Mouse (Mus musculus): ENCODE data around the gene Togaram1. TPM values are rescaled to one million over a fixed set of nuclear protein-coding genes. Genes with fewer than 3 reads are reported as not detected.

Togaram1 gene
- polyA plus RNA-seq, 1 experiment from 2014 or later, result 20.3 TPM

DNA sequence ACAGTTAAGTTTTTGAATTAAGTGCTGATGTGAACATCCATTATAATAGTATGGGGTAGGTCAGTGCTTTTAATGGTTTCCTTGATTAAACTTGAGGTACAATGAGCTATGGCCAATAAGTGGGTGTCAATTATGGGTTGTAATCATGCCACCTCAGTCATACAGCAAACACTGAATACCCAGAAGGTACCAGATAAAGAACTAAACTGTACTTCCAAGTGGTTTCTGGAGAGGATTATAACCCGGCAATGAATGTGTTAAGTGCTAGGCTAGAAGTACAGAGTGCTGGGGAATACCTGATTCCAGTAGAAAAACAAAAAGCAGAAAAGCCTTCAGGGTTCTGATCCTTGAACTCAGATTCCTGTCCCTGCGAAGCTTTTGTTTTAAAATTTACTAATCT, 2.5 kb downstream of the Togaram1 start:
- Histone ChIP-seq H3K4me1 (ENCODE audit: control insufficient read depth, insufficient read depth, low read length) (peaks cover 33% of the 10 kb centered on the region), H3K4me2 (ENCODE audit: low read length) (peak overlapping the region; percentile 96), H3K36me3 (ENCODE audit: control insufficient read depth, insufficient read depth, low read length) (no peaks in the 10 kb centered on the region), H3K9me3 (replicated peaks; ENCODE audit: control insufficient read depth, low read length) (no peaks in the 10 kb centered on the region), H3K9ac (ENCODE audit: low read length) (peak overlapping the region; percentile 85), H3K4me3 (ENCODE audit: low read depth, low read length) (peak overlapping the region; percentile 87), H3K27me3 (replicated peaks; ENCODE audit: control insufficient read depth, insufficient read depth, low read length) (no peaks in the 10 kb centered on the region), H3K27ac (ENCODE audit: low read depth, low read length) (no peak overlapping the region)
- 3% methylated on average over 2 of the region's 2 CpGs for WGBS
- ATAC-seq (no peak), DNase-seq (ENCODE audit: low spot score) (peak; percentile 7)

DNA sequence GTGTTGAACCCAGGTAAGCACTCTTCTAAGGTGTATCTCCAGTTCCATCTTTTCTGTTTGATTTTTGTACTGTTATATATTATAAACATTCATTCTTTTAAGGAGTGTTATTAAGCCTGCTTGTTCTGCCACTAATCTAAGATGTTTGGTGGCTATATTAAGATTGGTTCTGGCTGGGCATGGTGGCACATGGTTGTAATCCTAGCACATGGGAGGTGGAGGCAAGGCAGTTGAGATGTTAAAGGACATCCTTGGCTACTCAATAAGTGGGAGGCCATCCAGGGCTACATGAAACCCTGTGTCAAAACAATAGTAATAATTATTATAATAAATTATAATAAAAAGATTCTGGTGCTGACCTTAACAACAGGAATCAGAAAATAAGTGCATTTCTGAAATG, 5.8 kb downstream of the Togaram1 start:
- Histone ChIP-seq H3K9me3 (replicated peaks; ENCODE audit: control insufficient read depth, low read length) (no peaks in the 10 kb centered on the region), H3K36me3 (ENCODE audit: control insufficient read depth, insufficient read depth, low read length) (no peaks in the 10 kb centered on the region), H3K27ac (ENCODE audit: low read depth, low read length) (no peak overlapping the region), H3K27me3 (replicated peaks; ENCODE audit: control insufficient read depth, insufficient read depth, low read length) (no peaks in the 10 kb centered on the region), H3K4me2 (ENCODE audit: low read length) (peak overlapping the region; percentile 6; the same call in 1 of the 2 replicates), H3K9ac (ENCODE audit: low read length) (no peak overlapping the region), H3K4me1 (ENCODE audit: control insufficient read depth, insufficient read depth, low read length) (peaks cover 27% of the 10 kb centered on the region), H3K4me3 (ENCODE audit: low read depth, low read length) (no peak overlapping the region)
- DNase-seq (ENCODE audit: low spot score) (no peak), ATAC-seq (no peak)

DNA sequence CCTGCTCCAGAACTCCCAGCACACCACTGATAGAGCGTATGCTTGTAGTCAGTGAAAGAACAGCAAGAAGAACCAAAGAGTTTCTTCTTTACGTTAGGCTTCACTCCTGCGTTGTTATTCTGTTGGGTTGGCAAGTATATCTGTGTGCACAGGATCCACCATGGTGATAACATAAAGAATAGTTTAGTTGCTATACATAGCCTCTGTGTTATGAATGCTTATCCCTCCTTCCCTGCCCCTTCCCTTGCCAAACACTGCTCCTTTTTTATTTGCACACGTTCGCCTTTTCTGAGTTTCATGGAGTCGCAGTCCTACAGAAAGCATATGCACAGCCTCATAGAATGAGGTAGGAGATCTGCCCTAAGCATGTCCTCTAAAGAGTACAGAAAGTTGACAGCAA, 6.5 kb downstream of the Togaram1 start:
- Histone ChIP-seq H3K4me1 (ENCODE audit: control insufficient read depth, insufficient read depth, low read length) (peaks cover 24% of the 10 kb centered on the region), H3K27me3 (replicated peaks; ENCODE audit: control insufficient read depth, insufficient read depth, low read length) (no peaks in the 10 kb centered on the region), H3K9ac (ENCODE audit: low read length) (no peak overlapping the region), H3K4me2 (ENCODE audit: low read length) (no peak overlapping the region), H3K4me3 (ENCODE audit: low read depth, low read length) (no peak overlapping the region), H3K9me3 (replicated peaks; ENCODE audit: control insufficient read depth, low read length) (no peaks in the 10 kb centered on the region), H3K27ac (ENCODE audit: low read depth, low read length) (no peak overlapping the region), H3K36me3 (ENCODE audit: control insufficient read depth, insufficient read depth, low read length) (peaks cover 2% of the 10 kb centered on the region; the same call in 1 of the 2 replicates)
- DNase-seq (ENCODE audit: low spot score) (no peak), ATAC-seq (no peak)
- WGBS, result 78% methylated on average over 6 of the region's 6 CpGs

DNA sequence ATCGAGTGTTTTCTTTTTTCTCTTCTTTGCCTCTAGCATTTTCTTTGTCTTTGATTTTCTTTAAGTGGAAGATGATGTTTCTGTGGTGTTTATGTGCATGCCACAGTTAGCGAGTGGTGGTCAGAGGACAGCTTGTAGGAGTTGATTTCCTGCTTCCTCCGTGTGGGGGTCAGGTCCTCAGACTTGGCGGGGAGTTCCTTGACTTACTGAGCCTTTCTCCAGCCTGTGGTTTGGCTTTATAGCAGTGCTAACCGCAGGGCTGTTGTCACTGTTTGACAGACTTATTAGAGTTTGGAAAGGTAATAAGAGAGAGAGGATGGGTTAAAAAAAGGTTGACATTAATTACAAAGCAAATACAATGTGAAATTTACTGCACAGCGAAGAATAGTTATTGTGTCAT, 10.0 kb downstream of the Togaram1 start:
- Histone ChIP-seq H3K4me3 (ENCODE audit: low read depth, low read length) (no peak overlapping the region), H3K27ac (ENCODE audit: low read depth, low read length) (no peak overlapping the region), H3K27me3 (replicated peaks; ENCODE audit: control insufficient read depth, insufficient read depth, low read length) (no peaks in the 10 kb centered on the region), H3K9me3 (replicated peaks; ENCODE audit: control insufficient read depth, low read length) (no peaks in the 10 kb centered on the region), H3K36me3 (ENCODE audit: control insufficient read depth, insufficient read depth, low read length) (peaks cover 31% of the 10 kb centered on the region), H3K4me2 (ENCODE audit: low read length) (no peak overlapping the region), H3K9ac (ENCODE audit: low read length) (no peak overlapping the region), H3K4me1 (ENCODE audit: control insufficient read depth, insufficient read depth, low read length) (peaks cover 9% of the 10 kb centered on the region; the same call in 1 of the 2 replicates)
- DNase-seq (ENCODE audit: low spot score) (no peak), ATAC-seq (no peak)
- WGBS, result 76% methylated on average over 6 of the region's 6 CpGs

DNA sequence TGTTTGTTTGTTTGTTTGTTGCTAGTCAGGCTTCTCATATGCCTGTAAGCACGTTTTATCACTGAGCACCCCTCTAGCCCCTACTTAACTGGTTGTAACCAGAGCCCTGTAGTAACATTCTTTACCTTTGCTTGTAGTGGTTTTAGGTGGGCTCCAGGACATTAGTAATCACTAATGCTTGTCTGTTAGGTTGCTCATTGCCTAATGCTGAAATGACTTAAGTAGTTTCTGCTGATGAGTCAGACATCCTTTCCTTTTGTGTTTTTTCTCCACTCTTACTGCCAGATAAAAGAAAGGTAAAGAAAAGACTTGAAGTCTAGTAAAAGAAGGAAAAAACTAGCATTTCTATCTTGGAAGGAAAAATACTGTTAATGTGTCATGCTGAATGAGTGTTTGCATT, 10.6 kb downstream of the Togaram1 start:
- DNase-seq (ENCODE audit: low spot score) (no peak), ATAC-seq (no peak)
- H3K27ac ChIP-seq (ENCODE audit: low read depth, low read length), result no peak overlapping the region
- peaks cover 3% of the 10 kb centered on the region; the same call in 1 of the 2 replicates for H3K4me1 ChIP-seq (ENCODE audit: control insufficient read depth, insufficient read depth, low read length)
- no peaks in the 10 kb centered on the region for H3K9me3 ChIP-seq (replicated peaks; ENCODE audit: control insufficient read depth, low read length)
- H3K9ac ChIP-seq (ENCODE audit: low read length), result no peak overlapping the region
- H3K36me3 ChIP-seq (ENCODE audit: control insufficient read depth, insufficient read depth, low read length), result peaks cover 33% of the 10 kb centered on the region
- H3K27me3 ChIP-seq (replicated peaks; ENCODE audit: control insufficient read depth, insufficient read depth, low read length), result no peaks in the 10 kb centered on the region
- no peak overlapping the region for H3K4me3 ChIP-seq (ENCODE audit: low read depth, low read length)
- no peak overlapping the region for H3K4me2 ChIP-seq (ENCODE audit: low read length)
- WGBS, result 66% methylated on average over 1 of the region's 1 CpGs

DNA sequence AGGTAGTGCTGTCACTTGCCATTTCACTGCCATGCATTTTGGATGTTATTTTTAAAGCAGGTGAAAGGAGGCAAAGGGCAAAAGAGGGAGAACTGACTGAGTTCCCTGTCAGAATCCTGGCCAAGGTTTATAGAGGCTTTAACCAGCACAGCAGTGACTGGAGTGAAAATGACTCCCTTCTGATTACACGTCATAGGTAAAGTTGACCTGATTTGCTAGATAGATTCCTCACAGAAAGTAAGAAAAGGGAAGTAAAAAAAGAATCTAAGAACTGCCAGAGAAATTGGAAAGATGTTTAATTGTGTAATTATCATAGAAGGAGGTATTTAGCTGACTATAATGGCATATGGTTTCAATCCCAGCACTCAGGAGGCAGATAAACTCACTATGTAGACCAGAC, 11.9 kb downstream of the Togaram1 start:
- no peak overlapping the region for H3K4me2 ChIP-seq (ENCODE audit: low read length)
- no peak for DNase-seq (ENCODE audit: low spot score)
- H3K4me1 ChIP-seq (ENCODE audit: control insufficient read depth, insufficient read depth, low read length), result no peaks in the 10 kb centered on the region
- ATAC-seq, result no peak
- H3K4me3 ChIP-seq (ENCODE audit: low read depth, low read length), result no peak overlapping the region
- no peaks in the 10 kb centered on the region for H3K9me3 ChIP-seq (replicated peaks; ENCODE audit: control insufficient read depth, low read length)
- H3K36me3 ChIP-seq (ENCODE audit: control insufficient read depth, insufficient read depth, low read length), result peaks cover 36% of the 10 kb centered on the region
- H3K9ac ChIP-seq (ENCODE audit: low read length), result no peak overlapping the region
- WGBS, result 97% methylated on average over 1 of the region's 1 CpGs
- H3K27me3 ChIP-seq (replicated peaks; ENCODE audit: control insufficient read depth, insufficient read depth, low read length), result no peaks in the 10 kb centered on the region
- H3K27ac ChIP-seq (ENCODE audit: low read depth, low read length), result no peak overlapping the region

DNA sequence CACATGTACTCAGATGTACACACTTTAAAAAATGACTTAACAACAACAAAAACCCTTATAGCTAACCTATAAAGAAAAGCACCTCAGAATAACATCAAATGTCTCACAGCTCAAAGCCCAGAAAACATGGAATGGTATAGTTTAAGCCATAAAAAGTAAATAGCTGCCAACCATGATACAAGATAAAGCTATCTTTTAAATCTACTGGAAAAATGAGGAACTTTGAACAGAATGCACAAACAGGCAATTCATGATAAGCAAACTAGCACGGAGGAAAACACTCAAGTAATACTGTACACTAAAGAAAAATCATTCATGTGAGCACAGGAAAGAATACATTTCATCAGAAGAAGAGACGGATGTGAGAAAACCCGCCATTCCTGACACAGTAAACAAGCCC, 42.1 kb downstream of the Togaram1 start:
- Histone ChIP-seq H3K36me3 (ENCODE audit: control insufficient read depth, insufficient read depth, low read length) (peaks cover 75% of the 10 kb centered on the region), H3K27me3 (replicated peaks; ENCODE audit: control insufficient read depth, insufficient read depth, low read length) (no peaks in the 10 kb centered on the region), H3K27ac (ENCODE audit: low read depth, low read length) (no peak overlapping the region), H3K4me3 (ENCODE audit: low read depth, low read length) (no peak overlapping the region), H3K4me2 (ENCODE audit: low read length) (no peak overlapping the region), H3K9me3 (replicated peaks; ENCODE audit: control insufficient read depth, low read length) (no peaks in the 10 kb centered on the region), H3K4me1 (ENCODE audit: control insufficient read depth, insufficient read depth, low read length) (no peaks in the 10 kb centered on the region), H3K9ac (ENCODE audit: low read length) (no peak overlapping the region)
- WGBS, result 96% methylated on average over 3 of the region's 3 CpGs
- no peak for ATAC-seq
- DNase-seq (ENCODE audit: low spot score), result no peak

DNA sequence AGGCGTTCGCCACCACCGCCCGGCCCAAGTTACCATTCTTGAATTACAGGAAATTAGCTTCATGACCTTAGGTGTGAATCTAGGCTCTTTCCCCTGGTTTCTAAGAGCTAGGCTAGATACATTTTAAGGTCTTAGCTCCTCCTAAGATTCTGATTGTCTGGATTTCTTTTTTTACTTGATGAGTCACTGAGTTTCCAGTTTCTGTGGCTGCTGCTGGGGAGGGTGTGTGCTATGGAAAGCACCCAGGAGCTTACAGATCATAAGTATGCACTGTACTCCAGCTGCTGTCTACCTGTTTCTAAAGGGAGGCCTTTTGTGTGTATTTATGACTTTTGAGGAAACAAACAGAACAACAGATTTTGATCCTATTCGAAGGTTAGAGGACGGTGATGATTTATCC, 57.2 kb downstream of the Togaram1 start:
- H3K27ac ChIP-seq (ENCODE audit: low read depth, low read length), result no peak overlapping the region
- no peak for ATAC-seq
- WGBS, result 96% methylated on average over 6 of the region's 6 CpGs

DNA sequence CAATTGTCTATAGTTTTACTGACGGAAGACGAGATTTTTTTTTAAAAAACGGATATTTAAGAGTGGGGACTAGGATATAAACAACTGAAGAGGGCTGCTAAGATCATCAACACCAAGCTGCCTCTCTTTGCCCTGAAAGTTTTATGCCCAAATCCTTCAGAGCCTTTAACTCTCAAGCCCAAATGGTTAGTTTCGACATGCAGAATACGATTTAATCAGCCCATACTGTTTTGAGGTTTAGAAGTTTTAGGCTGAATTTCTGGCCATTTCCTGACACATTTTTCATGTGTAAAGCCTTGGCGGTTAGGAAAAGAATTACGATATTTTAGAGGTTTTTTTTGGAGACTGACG, 70.2 kb downstream of the Togaram1 start:
- Histone ChIP-seq H3K4me2 (ENCODE audit: low read length) (peak overlapping the region; percentile 63), H3K9me3 (replicated peaks; ENCODE audit: control insufficient read depth, low read length) (no peaks in the 10 kb centered on the region), H3K4me1 (ENCODE audit: control insufficient read depth, insufficient read depth, low read length) (peaks cover 22% of the 10 kb centered on the region), H3K27me3 (replicated peaks; ENCODE audit: control insufficient read depth, insufficient read depth, low read length) (no peaks in the 10 kb centered on the region), H3K36me3 (ENCODE audit: control insufficient read depth, insufficient read depth, low read length) (0 out of 2 replicates have a peak, but pooled peaks cover 9% of the 10 kb centered on the region), H3K27ac (ENCODE audit: low read depth, low read length) (no peak overlapping the region), H3K4me3 (ENCODE audit: low read depth, low read length) (peak overlapping the region; percentile 94), H3K9ac (ENCODE audit: low read length) (no peak overlapping the region; the same call in 1 of the 2 replicates)
- 48% methylated on average over 8 of the region's 8 CpGs for WGBS
- DNase-seq (ENCODE audit: low spot score) (no peak), ATAC-seq (no peak)

More for the DNA sequence above, 57.2 kb downstream of the Togaram1 start:
- H3K4me1 ChIP-seq (ENCODE audit: control insufficient read depth, insufficient read depth, low read length), result no peaks in the 10 kb centered on the region
- no peaks in the 10 kb centered on the region for H3K9me3 ChIP-seq (replicated peaks; ENCODE audit: control insufficient read depth, low read length)
- no peak overlapping the region for H3K4me3 ChIP-seq (ENCODE audit: low read depth, low read length)
- H3K9ac ChIP-seq (ENCODE audit: low read length), result no peak overlapping the region
- DNase-seq (ENCODE audit: low spot score), result no peak
- no peaks in the 10 kb centered on the region for H3K27me3 ChIP-seq (replicated peaks; ENCODE audit: control insufficient read depth, insufficient read depth, low read length)
- H3K36me3 ChIP-seq (ENCODE audit: control insufficient read depth, insufficient read depth, low read length), result peaks cover 8% of the 10 kb centered on the region; the same call in 1 of the 2 replicates
- H3K4me2 ChIP-seq (ENCODE audit: low read length), result no peak overlapping the region
